Mouse (Mus musculus) splenic B cell, adult 2 months (primary cell): ENCODE data around the gene Wt1.

ENCODE experiments used
- DNase-seq: peaks from one replicate; pipeline ENCODE4 v3.0.0-alpha.2; 2011; ENCODE audit warnings: low read depth, low spot score
- H3K27me3 ChIP-seq: 2 replicates; pipeline ENCODE4 v1.6.1; 2012; ENCODE audit warnings: mild to moderate bottlenecking, low read length, moderate library complexity, mixed read lengths; ENCODE audit not compliant: control insufficient read depth, poor library complexity, insufficient read depth, severe bottlenecking
- H3K36me3 ChIP-seq: 2 replicates; pipeline ENCODE4 v1.6.1; 2012; ENCODE audit warnings: mild to moderate bottlenecking, low read length, moderate library complexity, mixed read lengths; ENCODE audit not compliant: control insufficient read depth, poor library complexity, insufficient read depth, severe bottlenecking

Gene Wt1

DNA sequence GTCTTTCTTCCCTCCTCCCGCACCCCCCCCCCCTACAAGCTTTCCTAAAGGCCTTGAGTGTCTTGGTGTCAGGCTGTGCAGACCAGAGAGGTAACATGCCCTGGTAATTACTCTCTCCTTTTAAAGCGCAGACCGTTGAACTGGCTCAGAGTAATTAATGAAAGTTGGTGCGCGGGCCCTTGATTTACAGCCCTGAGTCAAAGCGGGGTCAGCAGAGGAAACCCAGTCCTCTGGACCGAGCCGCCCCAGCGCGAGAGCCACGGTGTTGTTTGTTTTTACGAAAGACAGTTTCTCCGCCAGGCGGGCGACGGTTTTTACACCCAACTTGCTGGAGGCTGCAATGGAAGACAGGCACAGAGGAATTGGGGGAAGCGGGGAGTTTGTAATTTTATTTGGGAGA lies 6.0 kb downstream of the Wt1 start:
- peaks cover 7% of the 10 kb centered on the region for H3K27me3 ChIP-seq
- DNase-seq: no peak

DNA sequence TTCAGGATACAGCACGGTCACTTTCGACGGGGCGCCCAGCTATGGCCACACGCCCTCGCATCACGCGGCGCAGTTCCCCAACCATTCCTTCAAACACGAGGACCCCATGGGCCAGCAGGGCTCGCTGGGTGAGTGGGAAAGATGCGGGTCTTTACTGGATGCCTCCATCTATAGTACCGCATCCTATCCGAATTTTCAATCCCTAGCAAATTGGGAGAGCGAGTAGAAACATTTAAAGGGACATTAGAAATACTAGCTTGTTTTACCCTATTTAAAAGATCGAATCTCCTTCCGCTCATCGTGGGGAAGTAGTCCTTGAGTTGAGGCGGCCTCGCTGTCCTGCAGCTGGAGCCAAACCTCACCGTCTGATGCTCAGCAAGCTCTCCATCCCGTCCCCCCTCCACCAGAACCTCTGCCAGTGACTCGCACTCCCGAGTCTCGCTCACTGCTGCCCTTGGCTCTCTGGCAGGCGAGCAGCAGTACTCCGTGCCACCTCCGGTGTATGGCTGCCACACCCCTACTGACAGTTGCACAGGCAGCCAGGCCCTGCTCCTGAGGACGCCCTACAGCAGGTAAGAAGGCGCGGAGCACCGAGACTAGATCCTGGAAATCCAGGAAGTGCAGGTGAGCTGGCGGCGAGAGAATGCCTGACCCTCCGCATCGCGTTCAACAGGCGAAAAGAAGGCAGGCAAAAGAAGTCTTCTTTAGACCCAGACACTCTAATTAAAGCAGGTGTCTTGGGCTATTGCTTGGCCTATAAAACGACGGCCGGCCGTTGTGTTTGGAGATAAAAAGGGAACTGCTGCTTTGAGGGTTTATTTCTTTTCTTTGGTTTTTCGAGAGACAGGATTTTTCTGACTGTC lies 6.8 kb downstream of the Wt1 start:
- Histone ChIP-seq H3K36me3 (no peaks in the 10 kb centered on the region), H3K27me3 (peaks cover 7% of the 10 kb centered on the region)
- no peak for DNase-seq

More for the DNA sequence above, 6.0 kb downstream of the Wt1 start:
- H3K36me3 ChIP-seq: no peaks in the 10 kb centered on the region

DNA sequence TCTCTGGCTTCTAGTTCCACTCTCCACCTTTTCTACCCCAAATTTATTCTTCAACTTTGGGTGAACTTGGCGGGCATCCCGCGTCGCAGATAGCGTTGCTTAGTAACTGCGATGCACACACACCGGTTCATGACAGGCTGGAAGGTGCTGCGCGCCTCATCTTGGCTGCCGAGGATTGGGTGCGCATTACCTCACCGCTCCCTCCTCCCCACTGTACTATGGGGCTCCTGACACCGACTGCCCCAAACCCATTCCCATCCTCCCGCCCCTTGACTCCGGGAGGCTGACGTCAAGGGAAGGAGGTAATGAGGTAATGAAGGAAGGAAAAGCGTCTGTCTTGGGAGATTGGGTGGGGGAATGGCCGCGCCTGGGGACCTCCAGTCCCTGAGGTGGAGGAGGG lies 8.0 kb downstream of the Wt1 start:
- DNase-seq: no peak
- peaks cover 5% of the 10 kb centered on the region for H3K27me3 ChIP-seq
- no peaks in the 10 kb centered on the region for H3K36me3 ChIP-seq

DNA sequence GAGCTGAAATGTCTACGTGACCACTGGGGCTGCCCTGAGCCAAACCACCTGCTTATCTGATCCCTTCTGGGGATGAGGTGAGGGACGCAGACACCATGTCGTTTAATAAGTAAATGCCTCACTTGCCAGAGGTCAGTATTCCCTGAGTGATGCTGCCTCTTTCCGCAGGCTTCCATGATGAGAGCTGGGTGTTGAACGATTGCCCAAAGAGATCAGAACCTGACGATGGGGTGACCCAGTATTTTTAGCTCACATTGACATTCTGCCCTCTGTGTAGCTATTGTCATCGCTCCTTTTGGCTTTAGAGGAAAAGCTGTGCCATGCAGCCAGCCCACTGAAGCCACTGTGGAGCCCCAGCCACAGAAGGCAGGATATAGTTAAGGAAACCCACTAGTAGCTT lies 13.1 kb downstream of the Wt1 start:
- H3K27me3 ChIP-seq: peaks cover 2% of the 10 kb centered on the region
- H3K36me3 ChIP-seq: no peaks in the 10 kb centered on the region
- DNase-seq: no peak

DNA sequence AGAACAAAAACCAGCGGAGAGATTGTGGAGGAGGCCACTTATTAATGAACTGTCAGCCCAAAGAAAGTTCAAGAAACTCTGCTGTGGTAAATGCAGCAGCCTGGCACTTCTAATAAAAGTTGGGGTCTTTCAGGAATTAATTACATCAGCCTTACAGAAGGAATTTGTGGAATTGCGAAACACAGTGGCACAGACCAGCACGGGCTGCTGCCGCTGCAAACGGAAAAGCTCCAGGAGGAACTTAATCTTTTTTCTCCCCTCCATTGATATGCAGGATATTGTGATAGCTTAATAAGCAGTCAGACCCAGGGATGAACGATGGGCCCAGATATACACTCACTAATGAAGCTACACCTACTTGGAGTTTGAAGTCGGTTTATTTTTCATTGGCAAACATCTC lies 15.0 kb downstream of the Wt1 start:
- Histone ChIP-seq H3K36me3 (no peaks in the 10 kb centered on the region), H3K27me3 (peaks cover 2% of the 10 kb centered on the region)
- DNase-seq: no peak

DNA sequence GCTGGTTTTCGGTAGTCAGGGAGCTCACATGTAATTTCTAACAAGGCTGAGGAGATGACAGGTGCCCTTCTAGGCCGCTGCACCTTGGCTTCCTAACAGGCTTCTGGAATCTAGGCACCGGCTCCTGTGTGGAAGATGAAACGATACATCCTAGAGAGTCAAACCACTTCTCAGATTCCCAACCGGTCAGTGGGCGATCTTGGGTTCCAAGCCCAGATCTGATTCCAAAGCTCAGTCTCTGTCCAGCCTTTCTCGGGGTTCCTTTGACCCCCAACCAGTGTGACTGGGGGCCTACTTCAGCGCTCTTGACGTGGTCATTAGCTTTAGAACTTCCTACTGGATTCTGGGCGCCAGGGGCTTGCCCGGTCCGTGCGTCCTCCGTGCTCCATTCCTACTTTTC lies 17.4 kb downstream of the Wt1 start:
- DNase-seq: no peak
- Histone ChIP-seq H3K27me3 (no peaks in the 10 kb centered on the region; the same call in 1 of the 2 replicates), H3K36me3 (no peaks in the 10 kb centered on the region)

DNA sequence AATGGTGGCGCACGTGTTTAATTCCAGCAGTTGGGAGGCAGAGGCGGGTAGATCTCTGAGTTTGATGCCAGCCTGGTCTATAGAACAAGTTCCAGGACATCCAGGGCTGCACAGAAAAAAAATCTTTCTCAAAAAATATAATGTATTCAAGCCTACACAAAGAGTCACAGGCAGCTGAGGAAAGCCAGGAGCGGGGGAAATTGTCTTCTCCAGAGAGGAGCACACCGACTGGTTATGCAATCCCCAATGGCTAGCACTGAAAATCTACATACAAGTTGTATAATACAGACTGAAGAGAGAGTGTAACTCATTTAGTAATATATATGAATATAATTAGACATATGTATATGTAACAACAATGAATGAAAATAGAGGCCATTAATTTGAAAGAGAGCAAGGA lies 25.2 kb downstream of the Wt1 start:
- no peaks in the 10 kb centered on the region for H3K36me3 ChIP-seq
- DNase-seq: no peak

DNA sequence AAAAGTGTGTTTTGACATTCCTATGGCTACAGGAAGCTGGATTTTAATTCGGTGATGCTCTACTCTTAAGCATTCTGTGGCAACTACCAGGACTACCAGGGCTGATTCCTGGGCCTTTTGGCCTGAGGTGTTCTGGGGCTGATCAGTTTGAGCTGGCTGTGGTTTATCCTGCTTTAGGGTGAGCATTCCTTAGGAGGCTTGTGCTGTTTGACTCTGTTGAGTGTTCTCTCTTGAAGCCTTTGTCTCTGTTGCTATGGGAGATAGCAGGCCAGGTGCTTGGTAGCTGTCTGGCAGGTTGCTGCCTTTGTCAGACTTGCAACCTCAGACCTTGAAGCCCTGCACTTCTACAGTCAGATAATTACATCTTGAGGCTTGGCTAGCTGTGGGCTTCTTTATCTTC lies 26.7 kb downstream of the Wt1 start:
- Histone ChIP-seq H3K36me3 (no peaks in the 10 kb centered on the region), H3K27me3 (no peaks in the 10 kb centered on the region)
- DNase-seq: no peak

More for the DNA sequence above, 25.2 kb downstream of the Wt1 start:
- no peaks in the 10 kb centered on the region for H3K27me3 ChIP-seq

DNA sequence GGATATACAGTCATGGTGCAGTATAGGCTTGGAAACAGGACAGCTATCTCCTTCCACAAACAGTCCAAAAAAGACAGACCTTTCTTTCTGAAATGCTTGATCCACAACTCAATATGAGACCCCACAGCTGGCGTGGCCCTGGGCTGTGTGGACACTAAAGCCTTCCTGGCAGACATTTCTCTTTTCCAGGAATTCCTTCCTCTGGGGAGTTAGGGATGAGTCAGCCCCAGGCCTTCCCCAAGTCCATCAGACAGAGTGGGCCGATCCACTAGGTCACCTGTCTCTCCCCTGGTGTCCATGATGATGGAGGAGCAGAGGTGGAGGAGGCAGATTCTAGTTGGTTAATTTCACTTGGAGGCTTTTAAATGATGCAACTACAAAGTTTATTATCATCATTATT lies 34.6 kb downstream of the Wt1 start:
- H3K36me3 ChIP-seq: no peaks in the 10 kb centered on the region
- no peaks in the 10 kb centered on the region for H3K27me3 ChIP-seq
- DNase-seq: no peak

DNA sequence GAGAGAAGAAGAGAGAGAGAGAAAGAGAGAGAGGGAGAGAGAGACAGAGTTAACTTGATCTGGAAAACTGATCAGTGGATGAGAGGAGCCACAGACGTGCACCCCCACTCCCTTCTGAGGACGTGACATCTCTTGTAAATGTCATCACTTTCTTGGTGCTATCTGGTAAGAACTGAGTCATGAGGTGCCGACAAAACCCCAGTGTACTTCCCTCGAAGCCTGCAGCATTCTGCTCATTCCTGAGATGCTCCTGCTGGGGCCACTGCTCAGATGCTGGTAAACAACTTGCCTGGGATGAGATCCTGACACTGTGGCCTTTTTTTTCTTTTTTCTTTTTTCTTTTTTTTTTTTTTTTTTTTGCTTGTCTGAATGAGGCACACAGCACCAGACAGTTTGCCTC lies 36.4 kb downstream of the Wt1 start:
- no peak for DNase-seq
- Histone ChIP-seq H3K36me3 (no peaks in the 10 kb centered on the region), H3K27me3 (no peaks in the 10 kb centered on the region)

DNA sequence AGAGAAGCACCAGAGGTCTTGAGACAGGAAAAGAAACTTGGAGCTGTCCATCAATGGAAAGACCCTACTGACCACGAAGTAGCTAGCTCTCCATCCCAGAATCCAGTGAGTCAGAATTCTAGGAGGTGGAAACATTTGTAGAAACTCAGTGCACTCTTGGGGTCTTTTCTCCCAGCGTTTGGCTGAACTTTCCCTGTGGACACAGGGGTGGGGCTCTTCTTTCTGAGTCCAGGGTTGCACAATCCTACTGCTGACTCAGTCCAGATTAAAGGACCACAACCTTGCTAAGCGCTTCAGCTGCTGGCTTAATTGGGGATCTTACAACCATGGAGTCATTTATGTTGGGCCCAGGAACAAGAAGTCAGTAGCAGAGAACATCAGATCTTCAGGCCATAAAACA lies 41.8 kb downstream of the Wt1 start:
- no peak for DNase-seq
- no peaks in the 10 kb centered on the region for H3K27me3 ChIP-seq

DNA sequence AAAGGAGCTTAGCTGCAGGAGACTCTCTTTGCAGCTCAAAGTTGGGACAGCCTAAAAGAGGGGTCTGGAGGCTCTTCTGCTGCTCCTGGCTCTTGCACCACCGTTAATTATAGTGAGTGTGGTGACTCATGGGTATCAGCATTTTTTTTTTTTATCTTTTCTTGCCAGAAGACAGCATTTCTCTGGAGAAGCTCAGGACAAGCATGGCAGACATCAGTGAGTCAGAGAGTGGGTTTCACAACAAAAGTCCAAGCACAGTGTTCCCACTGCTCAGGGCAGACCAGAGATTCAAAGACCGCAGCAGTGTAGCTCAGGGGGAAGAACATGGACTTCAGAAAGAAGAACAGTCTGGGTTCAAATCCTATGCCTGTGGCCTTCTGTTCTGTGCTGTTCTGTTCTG lies 47.9 kb downstream of the Wt1 start:
- Histone ChIP-seq H3K36me3 (no peaks in the 10 kb centered on the region), H3K27me3 (no peaks in the 10 kb centered on the region)
- no peak for DNase-seq

More for the DNA sequence above, 41.8 kb downstream of the Wt1 start:
- no peaks in the 10 kb centered on the region for H3K36me3 ChIP-seq

DNA sequence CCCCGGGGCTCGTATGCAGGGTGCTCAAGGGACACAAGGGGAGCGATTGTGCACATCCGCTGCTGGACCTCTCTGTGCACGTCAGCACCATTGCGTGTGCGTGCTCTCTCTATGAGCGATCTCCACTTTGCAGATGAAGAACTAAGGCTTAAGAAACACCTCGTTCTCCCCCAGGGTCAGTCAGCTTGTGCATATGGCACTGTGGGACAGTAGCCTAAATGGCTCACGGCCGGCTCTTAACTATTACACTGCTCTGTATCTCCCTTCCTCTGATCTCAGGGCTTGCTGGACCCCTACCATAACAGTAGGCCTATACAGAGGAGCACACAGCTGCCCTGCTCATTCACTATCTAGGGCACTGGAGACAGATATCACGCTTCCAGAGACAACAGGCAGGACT lies 52.5 kb downstream of the Wt1 start:
- H3K27me3 ChIP-seq: no peaks in the 10 kb centered on the region
- no peaks in the 10 kb centered on the region for H3K36me3 ChIP-seq
- DNase-seq: no peak

DNA sequence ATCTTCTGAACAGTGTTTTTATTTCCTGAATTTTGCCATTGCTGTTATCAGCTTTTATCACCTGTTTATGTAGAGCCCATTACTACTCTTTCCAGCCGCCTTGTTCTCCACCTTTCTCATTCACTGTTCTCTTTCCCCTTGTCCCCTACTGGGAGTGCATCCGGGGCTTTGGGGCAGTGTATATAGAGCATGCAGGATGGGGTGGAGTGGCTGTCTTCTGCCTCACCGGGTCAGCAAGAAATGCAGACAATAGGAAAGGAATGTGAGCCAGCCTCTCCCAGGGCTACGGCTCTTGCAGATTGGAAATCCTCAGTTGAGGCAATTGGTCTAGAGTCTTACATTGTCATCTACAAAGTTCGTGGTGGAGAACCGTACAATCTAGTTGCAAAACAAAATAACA lies 56.2 kb downstream of the Wt1 start:
- H3K27me3 ChIP-seq: peaks cover 2% of the 10 kb centered on the region; the same call in 1 of the 2 replicates
- no peak for DNase-seq
- no peaks in the 10 kb centered on the region for H3K36me3 ChIP-seq

DNA sequence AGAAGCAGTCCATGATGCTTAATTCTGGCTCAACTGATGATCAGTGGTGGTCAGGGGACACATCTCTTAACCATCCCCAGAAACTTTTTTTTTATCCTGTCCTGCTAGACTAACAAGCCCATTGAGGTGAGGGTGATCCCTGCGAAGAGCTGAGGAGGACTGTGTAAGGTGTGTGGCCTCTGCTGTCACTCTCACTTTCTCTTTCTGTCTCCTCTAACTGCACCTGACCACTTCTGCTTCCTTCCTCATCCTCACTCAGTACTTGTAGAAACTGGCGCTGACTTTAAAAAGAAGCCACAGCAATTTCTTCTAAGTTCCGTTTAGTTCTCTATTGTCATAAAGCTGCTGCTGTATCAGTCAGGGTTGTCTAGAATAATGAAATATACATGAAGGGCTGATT lies 58.8 kb downstream of the Wt1 start:
- Histone ChIP-seq H3K36me3 (no peaks in the 10 kb centered on the region), H3K27me3 (peaks cover 2% of the 10 kb centered on the region; the same call in 1 of the 2 replicates)
- no peak for DNase-seq
